Mouse (Mus musculus) layer of hippocampus, adult 11-12 months (tissue): ENCODE results near the gene P2ry12.

Source experiments
- DNase-seq: peaks from one replicate; pipeline ENCODE4 v3.0.0; 2022; ENCODE audit warnings: low spot score

P2ry12 gene

DNA sequence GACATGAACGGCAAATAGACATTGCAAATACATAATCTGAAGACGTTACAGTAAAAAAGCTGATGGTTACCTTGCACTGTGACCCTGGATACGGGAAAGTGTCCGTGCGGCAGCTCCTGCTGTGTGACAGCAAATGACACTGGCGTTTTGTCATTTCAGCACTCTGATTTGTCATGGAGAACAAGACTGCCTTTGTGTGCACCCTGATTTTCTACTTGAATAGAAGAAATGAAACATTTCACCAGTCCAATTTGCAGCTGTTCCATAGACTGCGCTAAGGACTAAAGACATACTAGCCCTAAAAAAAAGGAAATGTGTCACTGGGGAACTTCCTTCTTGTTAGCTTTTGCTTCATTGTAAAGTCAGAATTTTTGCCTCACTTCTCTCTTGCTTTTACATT, at the start of gene P2ry12:
P2ry12 (minus strand) TSS at position 168 of the 400 bp plus-strand sequence.
- no peak for DNase-seq

DNA sequence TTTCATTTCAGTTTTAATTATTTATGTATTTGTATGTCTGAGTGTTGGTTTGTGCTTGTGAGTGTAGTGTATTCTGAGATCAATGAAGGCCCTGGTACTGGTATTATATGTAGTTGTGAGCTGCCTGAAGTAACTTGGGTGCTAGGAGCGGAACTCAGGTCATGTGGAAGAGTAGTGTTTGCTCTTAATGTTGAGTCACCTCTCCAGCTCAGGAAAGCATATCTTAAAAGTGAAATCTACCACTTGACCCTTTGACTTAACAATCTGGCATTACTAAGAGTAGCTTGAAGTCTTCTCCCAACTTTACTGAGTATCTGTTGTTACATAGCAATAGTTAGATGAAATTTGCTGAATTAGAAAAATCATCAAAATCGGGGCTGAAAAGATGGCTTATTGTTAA, 42.8 kb upstream of the P2ry12 start:
- DNase-seq, result no peak

DNA sequence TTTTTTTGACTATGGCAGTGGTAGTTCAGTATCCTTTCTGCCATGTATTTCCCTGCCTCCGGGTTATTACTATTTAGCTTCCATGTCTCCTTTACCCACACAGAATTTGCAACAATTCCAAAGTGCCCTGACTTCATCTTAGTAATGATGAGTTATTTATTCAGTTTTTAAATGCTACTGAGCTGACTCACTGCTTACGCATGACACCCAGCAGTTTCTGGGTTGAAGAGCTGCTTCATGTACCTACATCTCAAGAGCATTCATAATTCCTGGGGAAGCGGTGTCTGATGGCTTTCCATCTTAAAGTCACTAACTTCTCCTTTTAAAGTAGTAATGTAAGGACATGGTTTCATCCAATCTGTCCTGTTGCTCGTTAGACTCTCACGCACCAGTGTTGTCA, 42.3 kb upstream of the P2ry12 start:
- DNase-seq, result peak; percentile 1

DNA sequence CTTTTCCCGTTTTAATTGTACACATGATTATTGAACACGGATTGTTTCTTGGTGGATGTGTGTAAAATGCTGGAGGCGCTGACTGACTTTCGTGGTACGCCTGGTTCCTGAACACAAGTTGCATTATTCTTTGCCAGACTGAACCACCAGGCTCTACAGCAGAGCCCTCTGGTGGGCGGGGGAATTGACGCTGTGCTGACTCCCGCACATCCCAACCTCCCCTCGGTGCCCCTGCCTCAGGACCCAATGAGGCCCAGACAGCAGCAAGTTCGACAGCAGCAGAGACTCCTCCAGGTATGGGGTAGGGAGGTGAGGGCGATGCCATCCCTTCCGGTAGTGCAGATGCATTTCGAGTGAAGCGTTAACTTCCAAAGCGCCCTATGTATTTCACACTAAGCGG, 35.0 kb upstream of the P2ry12 start:
- DNase-seq, result no peak

DNA sequence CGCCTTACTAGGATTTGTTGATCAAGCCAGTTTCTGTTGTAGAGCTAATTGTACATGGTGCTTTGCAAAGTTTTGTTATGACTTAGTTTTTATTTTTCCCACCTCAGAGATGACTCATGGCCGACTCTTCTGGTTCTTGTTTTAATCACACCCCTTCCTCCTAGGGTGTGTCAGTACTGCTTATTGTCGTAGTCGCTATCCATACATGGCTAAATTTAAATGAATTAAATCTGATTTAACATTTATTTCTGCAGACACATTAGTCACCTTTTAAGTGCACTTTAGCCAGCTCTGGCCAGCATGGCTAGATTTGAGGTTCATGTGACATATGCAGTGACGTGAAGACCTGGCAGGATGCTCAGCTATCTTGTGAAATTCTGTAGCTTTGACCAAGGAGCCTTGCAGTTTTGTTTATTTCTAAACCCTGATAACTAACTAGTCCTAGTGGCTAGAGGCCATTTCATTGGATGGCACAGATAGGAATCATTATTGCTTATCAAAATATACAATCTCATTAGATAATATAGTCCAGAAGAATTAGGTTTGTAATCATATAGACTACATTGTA, 34.0 kb upstream of the P2ry12 start:
- DNase-seq, result no peak

DNA sequence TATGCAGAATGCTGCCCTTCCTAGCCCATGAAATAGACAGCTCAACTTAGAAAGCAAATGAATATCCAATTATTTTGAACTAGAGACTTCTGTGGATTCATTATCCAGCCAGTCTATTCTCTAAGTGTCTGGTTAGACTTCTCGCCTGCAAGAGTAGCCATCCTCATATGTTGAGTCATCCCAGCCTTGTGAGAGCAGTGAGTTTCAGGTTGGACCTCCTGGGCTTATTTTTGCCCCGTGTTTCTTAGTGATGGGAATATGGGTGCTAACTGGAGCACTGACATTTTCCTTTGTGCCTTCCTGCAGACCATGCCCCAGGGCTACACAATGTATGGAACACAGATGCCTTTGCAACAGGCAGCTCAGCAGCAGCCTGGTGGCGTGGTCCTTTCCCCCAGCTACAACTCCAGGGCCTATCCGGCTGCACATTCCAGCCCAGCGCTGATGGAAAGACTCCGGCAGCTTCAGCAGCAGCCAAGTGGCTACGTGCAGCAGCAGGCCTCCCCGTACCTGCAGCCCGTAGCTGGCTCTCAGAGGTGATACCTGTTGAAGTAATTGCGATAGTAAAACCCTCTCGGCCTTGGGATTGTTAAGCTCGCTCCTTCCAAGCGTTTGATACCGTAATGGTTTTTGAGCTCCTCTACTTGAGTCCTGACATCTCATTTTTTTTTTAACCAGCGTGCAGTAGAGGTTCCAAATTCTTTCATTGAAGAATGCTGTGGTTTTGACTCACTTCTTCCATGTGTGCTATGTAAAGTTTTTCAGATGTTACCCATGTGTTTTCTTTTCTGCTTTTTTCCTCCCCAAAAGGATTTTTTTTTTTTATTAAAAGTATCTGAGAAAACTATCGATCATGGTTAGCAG, 33.3 kb upstream of the P2ry12 start:
- DNase-seq, result no peak

DNA sequence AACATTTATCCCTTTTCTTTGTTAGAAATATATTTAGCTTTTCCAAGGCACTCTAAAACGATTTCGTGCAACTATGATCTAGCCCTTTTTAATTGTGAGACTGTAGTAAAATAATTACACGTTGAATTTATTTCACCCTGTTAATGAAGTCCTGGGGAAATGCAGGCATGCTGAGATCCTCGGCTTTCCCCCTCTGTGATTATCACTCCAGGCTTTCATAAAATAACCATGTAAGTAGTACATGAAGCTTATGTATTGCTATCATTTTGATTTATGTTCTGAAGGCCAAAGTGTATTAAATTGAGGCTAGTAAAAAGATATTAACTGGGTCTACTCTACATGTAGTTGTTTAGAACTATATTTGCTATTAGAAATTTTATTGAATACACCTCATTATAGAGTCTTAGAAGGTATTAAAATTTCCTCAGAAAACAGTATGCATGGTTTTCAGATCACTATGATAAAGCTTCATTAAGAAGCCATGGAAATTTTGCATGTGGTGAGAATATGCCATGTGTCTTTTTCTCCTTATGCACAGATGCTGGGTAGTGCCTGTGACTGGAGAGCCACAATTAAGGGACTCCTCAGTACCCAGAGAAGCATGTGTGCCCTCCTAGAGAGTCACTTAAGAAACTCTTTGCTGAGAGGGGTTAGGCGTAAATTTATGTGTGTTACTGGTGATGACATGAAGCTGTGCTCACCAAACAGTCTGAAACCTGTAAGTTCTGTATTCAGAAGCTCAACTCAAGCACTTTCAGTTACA, 30.9 kb upstream of the P2ry12 start:
- no peak for DNase-seq

DNA sequence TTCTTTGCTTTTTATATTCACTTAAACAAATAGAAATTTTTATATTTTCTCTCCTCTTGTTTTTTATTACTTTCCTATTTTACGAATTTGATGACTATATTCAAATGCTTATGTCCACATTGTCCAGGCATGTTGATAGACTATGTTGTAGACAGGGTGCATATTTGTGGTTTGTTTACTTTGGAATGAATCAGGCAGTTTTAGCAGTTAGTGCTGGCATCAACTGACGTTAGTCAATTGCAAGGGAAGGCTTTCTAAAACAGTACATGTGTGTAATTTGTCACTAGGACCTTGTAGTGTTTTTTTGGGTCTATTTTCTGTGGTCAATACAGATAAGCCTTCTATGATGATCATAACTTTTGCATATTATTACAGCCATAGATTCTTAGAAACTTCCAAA, 27.9 kb upstream of the P2ry12 start:
- no peak for DNase-seq

DNA sequence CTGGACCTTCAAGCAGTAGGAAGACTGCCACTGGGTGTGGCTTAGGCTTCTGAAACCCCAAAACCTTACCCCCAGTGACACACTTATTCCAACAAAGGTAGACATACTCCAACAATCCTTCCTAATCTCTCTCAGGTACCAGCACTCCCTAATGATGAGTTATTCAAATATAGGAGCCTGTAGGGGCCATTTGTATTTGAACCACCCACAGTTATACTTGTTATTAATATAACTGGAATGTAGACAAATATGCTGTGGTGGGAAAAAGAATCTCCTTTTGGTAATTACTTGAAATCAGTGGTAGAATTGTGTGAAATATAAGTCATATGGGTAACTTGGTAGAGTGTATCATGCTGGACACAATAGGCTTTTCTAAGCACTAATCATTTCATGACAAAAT, 15.9 kb upstream of the P2ry12 start:
- no peak for DNase-seq

DNA sequence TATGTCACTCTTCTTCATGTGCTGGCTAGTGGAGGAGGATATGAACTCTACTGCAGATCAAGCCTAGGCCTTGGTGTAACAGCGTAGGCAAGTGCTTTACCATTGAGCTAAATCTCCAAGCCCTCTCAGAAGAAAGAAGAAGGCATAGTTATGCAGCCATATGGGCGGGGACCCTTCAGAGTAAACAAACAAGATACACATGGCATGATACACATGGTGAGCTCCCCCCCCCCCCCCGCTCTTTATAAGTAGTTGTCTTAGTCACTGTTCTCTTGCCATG, 15.5 kb upstream of the P2ry12 start:
- no peak for DNase-seq

DNA sequence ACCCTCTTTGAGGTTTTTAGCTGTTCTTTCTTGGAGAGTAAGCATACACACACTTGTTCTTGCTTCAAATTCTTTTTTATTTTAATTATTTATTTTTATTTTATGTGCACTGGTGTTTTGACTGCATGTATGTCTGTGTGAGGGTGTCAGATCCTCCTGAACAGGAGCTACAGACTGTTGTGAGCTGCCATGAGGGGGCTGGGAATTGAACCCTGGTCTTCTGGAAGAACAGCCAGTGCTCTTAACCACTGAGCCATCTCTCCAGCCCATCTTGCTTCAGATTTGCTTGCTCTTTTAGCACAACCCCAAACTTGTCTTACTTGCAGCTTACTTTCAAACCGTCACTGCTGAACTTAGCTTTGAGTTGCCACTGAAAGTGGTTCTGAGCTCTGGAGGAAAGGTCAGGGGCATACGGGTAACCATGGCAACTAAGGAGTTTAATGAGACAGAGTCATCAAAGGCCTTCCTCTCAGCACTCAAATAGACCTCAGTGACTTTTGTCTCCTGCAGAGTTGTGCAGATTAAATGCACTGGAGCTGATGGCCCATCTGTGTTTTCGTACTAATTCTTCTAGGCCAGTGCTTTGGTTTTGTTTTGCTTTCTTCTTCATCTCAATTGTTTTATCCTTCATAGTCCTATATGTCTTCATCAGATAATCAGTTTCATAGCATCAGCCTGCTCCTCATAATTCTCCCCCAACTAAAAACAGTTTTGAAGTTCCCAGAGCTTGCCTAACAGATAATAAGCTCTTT, 15.0 kb upstream of the P2ry12 start:
- DNase-seq, result no peak

DNA sequence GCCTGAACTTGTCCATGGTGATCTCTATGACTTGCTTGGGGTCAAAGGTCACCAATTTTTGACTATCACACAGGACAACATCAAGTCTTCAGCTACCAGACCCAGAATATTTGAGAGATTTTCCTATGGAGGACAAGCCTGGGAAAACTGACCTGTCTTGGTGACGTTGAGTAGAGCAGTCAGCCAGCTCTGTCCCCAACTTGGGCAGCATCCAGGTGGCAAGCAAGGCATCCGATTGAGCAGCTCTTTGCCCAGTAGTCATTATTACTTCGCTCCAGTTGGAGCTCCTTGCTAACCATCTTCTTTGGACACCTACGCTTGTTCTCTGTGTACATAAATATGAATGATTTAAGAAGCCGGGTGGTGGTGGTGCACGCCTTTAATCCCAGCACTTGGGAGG, 8.1 kb upstream of the P2ry12 start:
- DNase-seq, result no peak

DNA sequence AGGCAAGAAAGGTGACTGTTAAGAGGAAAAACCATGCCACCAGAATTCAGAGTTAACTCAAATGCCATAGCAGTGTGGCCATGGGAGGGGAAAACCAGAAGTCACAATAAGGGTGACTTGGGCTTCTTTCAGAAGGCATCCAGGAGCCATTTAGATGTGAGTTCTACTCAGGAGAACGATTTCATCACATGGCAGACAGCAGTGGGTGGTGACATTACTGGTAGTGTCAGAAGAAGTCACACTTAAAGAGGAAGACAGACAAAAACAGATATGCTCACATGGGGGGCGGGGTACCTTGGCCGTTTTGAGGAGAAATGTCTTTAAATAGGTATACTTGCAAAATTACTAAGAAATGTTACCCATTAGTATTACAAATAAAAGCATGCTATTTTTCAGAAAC, 1.3 kb upstream of the P2ry12 start:
- DNase-seq, result no peak

DNA sequence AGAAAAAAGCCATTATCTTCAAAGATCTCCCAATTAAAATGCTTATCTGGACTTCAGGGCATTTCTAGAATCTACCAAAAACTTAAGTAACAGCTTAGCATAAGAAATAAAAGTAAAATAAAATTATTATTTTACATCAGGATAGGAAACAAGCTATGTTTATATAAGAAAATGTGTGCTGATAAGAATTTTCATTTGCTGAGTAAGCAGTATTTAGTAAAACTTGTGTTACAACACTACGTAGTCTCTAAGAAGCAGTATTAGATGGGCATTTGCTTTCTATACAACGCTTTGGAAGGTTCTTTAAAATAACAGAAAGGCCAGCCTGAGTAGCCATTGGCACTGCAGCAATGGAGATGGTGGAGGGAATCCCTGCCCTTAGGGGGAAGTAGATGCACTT, 746 bp upstream of the P2ry12 start:
- no peak for DNase-seq

DNA sequence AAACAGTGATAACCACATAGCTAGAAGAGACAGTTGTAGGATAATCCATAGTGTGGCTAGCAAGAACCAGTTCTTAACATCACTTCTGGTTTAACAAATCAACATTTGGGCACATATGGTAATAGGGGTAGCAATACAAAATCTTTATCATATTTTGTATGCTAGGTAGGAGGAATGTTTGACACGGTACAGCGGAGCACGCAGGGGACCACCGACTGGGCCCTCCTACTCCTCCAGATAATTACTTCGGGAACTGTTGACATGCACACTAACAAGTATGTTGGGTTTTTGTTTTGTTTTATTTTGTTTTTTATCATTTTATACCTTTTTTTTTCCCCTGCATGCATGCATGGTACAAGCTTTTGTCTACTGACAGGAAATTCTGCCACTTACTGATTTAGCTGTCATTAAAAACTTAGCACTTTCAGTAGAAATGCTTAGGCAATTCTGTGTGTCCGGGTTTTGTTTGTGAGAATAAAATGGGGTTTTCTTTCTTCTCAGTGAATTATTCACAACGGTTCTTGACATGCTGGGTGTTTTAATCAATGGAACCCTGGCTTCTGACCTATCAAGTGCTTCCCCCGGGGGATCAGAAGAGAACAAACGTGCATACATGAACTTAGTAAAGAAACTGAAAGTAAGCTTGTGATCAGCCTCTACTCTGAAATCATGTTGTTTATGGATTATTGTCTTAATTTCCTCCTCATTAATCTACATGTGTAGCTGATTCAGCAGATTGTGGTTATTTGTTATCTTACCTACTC, 780 bp downstream of the P2ry12 start:
- DNase-seq, result no peak

DNA sequence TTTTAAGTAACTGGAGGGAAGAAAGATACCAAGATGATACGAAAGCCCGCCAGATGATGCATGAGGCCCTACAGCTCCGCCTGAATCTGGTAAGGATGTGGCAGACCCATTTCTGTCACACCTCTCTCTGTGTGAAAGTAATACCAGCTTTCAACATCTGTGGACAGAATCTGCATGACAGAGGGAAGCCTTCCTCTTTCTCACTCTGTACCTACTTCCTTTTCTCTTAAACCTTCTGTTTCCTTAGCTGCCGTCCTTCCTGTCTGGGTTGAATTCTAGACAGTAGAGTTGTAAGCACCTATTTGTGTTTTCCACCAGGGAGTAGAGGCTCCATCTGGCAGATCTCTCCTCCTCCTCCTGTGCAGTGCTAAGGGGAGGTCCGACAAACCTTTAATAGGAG, 1.9 kb downstream of the P2ry12 start:
- peak; percentile 43 for DNase-seq

DNA sequence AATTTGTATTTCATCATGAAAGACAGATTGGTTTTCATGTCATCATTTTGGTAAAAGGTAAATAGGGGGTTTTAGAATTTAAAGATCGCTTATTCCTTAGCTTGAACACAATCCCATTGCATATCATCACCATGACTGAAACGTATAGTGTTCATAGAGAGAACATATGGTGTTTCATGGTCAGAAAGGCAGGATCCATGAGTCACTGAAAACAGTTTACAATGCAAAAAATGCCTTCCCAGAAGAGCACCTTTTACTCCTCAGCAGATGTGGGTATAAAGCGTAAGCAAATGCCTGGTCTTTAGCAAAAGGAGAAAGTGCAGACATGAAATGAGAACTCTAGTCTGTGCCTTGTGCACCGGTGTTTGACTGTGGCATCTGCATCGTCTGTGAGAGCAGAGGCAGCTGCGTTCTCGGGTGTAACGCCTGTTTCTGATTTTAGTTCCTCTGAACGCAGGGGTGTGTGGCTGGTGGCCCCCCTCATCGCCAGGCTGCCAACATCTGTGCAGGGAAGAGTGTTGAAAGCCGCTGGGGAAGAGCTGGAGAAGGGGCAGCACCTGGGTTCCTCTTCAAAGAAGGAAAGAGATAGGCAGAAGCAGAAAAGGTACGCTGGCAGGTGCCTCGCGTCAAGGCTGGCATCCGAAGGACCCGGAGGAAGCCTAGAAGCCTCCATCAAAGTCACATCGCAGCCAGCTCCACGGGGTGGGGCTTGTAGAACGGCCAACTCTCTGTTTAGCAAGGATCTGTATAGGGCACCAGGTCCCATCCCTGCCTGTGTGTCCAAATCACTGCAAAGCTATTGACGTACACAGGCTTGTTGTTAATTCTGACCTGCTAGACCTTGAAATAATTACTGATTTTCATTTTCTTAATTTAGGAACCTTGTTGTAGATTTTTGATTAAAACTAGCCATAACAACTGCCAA, 4.7 kb downstream of the P2ry12 start:
- DNase-seq, result no peak

DNA sequence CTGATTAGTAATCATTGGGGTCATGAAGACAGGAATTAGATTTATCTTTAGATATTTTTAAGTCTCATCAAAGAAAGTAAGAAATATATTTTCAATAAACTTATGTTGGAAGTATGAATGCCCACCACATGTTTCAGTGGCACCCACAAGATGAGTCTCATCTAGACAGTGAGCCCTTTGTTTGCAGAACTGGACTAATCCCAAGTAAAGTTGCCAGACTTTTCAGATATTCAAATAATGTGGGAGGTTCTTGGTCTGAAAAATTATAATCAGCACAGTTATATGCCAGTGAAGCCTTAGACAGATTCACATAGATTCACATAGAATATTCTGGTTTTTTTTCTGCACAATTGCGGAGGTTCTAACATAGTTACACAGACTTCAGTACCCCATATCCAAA, 12.2 kb downstream of the P2ry12 start:
- DNase-seq, result no peak

DNA sequence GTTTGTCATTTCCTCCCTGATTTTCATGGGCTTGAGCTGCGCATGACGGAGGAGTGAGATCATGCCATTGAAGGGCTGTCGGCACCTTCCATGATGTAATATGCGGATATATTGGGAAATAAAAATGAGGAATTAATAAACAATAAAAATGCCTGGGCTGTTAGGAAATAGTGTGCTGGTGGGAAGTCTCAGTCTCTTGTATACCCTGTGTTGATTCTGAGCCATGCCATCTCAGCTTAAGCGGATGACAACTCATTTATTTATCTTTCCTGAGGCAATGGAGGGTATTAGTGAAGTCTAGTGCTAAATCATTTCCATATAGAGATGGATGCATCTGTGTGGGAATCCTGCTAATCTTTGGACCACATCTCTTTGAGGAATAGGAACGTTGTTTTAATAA, 14.6 kb downstream of the P2ry12 start:
- DNase-seq, result no peak

DNA sequence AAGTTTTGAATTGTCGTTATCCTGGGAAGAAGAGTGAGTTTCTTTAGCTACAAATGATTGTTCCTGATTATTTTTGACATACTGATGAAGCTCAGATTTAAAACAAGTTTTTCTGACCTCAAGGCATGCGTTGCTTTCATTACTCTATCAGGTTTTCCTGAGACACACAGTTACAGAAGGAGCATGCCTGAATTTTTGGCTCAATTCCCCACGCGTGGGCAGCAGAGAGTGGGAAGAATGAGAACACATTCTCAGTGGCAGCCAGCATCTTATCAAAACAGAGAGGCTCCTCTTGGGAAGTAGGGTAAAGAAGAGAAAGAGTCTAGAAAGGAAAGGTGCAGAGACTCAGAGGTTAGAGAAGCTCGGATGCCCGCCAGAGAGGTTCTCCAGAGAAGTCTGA, 19.3 kb downstream of the P2ry12 start:
- peak; percentile 71 for DNase-seq

DNA sequence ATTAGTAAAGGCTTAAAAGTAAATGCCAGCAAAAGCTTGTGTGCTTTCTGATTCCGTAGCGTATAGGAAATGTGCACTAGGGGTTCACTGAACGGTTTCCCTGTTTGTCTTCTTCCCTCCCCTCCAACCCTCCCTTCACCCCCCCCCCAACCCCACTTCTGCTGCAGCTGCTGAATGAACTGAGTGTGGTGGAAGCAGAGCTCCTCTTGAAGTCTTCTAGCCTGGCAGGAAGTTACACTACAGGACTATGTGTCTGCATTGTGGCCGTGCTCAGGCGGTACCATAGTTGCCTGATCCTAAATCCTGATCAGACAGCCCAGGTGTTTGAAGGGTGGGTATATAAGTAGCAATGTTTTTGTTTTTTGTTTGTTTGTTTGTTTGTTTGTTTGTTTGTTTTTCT, 27.8 kb downstream of the P2ry12 start:
- no peak for DNase-seq
